Mouse (Mus musculus): Measurements from ENCODE around the gene Fam149b.
"Not testable (repeated sequence)": the region's sequence is repeated elsewhere in the genome, so short reads cannot be mapped to it uniquely, and the experiment has no call there.

Gene Fam149b

GRCm38 (mm10) chr14:20347991-20348541 is at the start of gene Fam149b, which contains the start of gene Ecd:
Gene Fam149b, plus strand, starts transcription at chr14:20348162.
Gene Ecd, minus strand, starts transcription at chr14:20348121.
- peak; percentile 96 for DNase-seq (ENCODE audit: extremely low spot score)

DNA sequence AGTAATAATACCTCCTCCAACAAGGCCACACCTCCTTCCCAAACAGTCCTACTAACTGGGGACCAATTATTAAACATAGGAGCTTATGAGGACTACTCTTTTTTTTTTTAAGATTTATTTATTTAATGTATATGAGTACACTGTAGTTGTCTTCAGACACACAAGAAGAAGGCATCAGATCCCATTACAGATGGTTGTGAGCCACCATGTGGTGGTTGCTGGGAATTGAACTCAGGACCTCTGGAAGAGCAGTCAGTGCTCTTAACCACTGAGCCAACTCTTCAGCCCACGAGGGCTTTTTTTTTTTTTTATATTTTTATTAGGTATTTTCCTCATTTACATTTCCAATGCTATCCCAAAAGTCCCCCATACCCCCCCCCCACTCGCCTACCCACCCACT is 42.9 kb upstream of the Fam149b start:
- not testable (repeated sequence) for DNase-seq (ENCODE audit: extremely low spot score)

DNA sequence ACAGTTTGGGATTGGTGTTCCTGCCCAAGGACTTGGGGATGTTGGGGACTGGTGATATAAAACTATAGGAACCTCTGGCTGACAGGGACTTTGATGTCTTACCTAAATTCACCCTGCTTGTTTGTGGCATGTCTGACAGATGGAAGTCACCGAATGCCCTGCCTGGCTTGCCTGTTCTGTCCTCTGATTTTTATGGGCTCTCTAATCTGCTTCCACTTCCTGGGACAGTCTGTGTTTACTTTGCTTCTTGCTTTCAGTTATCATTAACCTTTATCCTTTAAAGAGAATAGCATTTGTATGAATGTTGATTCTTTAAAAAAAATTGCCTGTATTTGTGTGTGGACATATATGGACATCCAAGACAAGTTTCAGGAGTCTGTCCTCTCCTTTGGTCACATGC is 32.8 kb upstream of the Fam149b start:
- no peak for DNase-seq (ENCODE audit: extremely low spot score)

GRCm38 (mm10) chr14:20319420-20319819 is 28.5 kb upstream of the Fam149b start:
- peak; percentile 32 for DNase-seq (ENCODE audit: extremely low spot score)

- no peak for DNase-seq (ENCODE audit: extremely low spot score)
Measured at GRCm38 (mm10) chr14:20324196-20324595, 23.8 kb upstream of the Fam149b start.

DNA sequence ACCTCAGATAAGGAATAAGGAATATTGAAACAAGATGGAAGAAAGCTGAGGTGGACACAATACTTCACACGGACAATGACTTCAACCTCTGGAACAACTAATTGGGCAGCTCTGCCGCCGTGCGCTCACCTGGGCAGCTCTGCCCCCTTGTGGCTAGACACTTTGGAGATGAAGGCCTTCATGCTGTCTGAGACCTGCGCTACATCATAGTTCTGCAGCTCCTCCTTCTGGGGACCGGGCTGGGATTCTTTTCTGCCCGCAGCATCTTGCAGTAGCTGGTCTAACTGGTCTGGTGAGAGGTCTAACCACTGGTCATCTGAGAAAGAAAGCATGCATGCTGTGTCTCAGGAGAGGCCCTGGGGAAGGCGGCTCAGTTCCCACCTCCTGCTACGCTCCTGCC is 19.5 kb upstream of the Fam149b start:
- DNase-seq (ENCODE audit: extremely low spot score): peak; percentile 14

GRCm38 (mm10) chr14:20331316-20331715 is 16.6 kb upstream of the Fam149b start:
- no peak for DNase-seq (ENCODE audit: extremely low spot score)

- no peak for DNase-seq (ENCODE audit: extremely low spot score)
Measured at GRCm38 (mm10) chr14:20339415-20339814, 8.5 kb upstream of the Fam149b start.

GRCm38 (mm10) chr14:20340149-20340548 is 7.8 kb upstream of the Fam149b start:
- DNase-seq (ENCODE audit: extremely low spot score): no peak

DNA sequence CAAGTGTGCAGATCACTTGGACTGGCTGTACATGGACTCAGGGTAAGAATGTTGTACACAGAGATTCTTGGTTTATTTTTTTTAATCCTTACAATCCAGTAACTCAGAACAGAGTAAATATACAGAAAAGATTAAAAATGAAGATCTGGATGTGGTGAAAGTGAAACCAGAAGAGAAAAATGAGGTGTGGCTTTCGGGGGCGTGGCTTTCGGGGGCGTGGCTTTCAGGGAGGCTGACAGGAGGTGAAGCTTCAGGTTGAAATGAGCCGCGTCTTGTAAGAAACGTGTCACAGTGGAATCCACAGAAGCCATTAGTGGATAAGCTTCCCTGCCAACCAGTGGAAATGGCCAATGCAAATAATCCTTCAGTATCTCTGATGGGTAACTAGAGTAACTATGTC is 7.1 kb upstream of the Fam149b start:
- DNase-seq (ENCODE audit: extremely low spot score): no peak

DNA sequence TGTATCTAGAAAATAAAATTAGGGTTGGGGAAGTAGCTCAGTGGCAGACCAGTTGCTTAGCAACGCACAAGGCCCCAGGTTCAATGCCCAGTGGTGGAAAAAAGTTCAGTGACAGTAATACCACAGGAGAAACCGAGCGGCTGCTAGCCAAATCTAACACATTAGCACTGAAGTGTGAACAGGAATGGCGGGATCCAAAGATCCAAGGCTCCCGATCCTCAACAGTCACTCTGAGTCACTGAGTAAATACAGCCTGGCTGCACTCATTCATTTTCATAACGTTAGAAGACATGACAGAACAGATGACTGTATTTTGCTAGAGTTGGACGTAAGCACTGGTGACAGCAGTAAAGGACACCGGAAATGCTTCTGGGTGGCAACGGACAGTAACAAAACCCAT is 2.1 kb upstream of the Fam149b start:
- DNase-seq (ENCODE audit: extremely low spot score): no peak

- no peak for DNase-seq (ENCODE audit: extremely low spot score)
Measured at GRCm38 (mm10) chr14:20347441-20347990, 446 bp upstream of the Fam149b start.

- DNase-seq (ENCODE audit: extremely low spot score): no peak
Measured at GRCm38 (mm10) chr14:20363230-20363629, 15.3 kb downstream of the Fam149b start.

- no peak for DNase-seq (ENCODE audit: extremely low spot score)
Measured at GRCm38 (mm10) chr14:20368271-20368670, 20.3 kb downstream of the Fam149b start.

DNA sequence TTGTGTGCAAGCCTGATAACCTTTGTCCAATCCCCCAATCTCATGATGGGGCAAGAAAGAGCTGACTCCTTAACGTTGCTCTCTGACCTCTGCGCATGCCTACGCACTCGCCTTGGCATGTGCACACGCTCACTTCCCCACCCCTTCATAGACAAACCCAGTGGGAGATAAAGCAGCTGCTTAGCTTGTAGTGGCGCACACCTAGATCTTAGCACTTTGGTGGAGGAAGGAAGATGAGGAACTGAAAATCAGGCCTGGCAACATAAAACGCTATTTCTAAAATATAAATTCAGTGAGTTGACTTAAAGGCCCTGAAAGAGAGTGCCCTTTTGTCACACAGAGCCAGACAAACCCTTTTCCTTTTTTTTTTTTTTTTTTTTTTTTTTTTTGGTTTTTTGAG is 22.8 kb downstream of the Fam149b start:
- no peak for DNase-seq (ENCODE audit: extremely low spot score)

- DNase-seq (ENCODE audit: extremely low spot score): no peak
Measured at GRCm38 (mm10) chr14:20371854-20372253, 23.9 kb downstream of the Fam149b start.

GRCm38 (mm10) chr14:20377112-20377521 is 29.2 kb downstream of the Fam149b start:
- DNase-seq (ENCODE audit: extremely low spot score): no peak

DNA sequence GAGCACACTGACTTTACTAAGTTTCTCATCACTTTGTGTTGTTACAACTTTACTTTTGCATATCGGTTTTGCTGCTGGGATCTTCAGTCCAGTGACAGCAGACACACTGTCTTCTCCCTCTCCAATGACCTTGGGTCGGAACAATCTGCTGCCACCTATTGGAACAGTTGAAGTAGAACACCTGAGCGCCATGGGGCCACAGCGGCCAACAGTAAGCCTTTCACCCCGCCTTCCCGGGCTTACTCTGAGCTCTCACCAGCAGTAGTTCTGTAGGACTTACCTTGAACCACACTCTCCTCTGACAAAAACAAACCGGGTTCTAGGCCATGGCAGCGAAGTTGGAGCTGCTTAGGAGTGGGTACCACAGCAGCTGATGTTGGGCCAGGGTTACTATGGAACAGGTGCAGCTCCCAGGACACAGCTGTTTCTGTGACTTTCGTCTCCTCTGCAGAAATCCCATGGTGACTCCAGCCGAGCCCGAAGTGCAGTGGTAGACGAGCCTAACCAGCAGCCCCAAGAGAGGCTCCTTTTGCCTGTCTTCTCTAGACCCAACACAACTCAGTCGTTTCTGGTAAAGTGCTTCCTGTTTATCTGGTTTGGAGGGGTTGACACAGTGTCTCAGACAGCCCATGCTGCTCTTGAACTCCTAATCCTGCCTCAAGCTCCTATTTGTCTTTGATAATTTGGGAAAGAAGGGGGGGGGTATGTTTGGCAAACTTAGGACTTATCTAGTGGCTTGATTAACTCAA is 30.5 kb downstream of the Fam149b start:
- DNase-seq (ENCODE audit: extremely low spot score): peak; percentile 41

DNA sequence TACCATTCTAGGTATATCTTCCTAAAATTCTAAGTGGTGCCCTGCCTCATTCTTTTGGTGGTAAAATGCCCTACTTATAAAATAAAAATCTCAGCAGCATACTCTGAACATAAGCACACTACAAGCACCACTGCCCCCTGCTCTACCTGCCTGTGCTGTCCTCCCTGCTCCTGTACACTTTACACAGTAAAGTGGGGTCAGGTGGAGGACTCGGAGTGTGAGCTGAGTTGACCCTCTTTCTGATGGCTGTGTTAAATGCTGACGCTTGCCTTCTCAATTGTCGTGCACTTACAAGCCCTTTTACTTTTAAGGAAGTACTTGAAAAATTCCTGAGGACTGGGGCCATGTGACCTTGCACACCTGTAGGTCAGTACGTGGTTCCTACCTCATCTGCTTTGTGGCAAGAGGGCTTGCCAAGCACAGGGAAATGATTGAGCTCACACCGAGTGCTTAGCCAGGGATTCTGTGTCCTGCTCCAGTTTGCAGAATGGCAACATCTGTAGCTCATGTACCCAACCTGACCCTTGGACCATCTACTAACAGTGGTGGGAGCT is 31.2 kb downstream of the Fam149b start:
- no peak for DNase-seq (ENCODE audit: extremely low spot score)

DNA sequence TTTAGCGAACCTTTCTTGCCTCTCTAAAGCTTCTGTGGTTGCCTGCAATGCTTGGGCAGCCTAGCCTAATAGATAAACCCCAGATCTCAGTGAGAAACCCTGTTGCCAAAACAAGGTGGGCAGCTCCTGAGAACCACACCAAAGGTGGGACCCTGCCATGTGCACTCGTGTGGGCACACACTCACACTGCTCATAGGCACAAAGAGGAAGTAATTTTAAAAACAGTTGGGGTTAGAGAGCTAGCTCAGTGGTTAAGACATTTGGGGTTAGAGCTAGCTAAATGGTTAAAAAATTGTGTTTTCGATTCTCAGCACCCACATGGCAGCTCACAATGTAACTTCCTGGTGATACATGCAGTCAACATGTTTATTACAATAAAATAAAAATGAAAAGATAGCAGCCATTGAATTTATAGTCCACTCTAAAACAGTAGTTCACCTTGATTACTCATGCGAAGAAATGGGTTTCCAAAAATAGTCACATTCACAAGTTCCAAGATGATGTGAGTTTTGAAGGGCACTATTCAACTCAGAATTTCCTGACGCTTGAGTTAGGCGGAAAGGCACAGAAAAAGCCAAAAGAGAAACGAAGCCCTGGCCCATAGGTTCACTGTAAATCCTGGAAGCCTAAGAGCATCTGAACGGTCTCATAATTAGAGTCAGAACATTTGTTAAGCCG is 31.9 kb downstream of the Fam149b start:
- no peak for DNase-seq (ENCODE audit: extremely low spot score)

GRCm38 (mm10) chr14:20388441-20389129 is 40.6 kb downstream of the Fam149b start, which contains the start of gene Dnajc9:
Gene Dnajc9, minus strand, starts transcription at chr14:20388910.
- peak; percentile 93 for DNase-seq (ENCODE audit: extremely low spot score)
